Mouse (Mus musculus): Measurements from ENCODE around the gene Tigd3. TPM values are rescaled to one million over a fixed set of nuclear protein-coding genes. Genes with fewer than 3 reads are reported as not detected.

Gene Tigd3
- polyA plus RNA-seq, 1 experiment: 1.0 TPM

- no peak overlapping the region for H3ac ChIP-seq (ENCODE audit: control insufficient read depth, insufficient read length, low read depth)
- H3K36me3 ChIP-seq (ENCODE audit: control insufficient read depth, insufficient read depth): peaks cover 53% of the 10 kb centered on the region
- H3K79me2 ChIP-seq (ENCODE audit: control insufficient read depth, insufficient read depth): no peaks in the 10 kb centered on the region
- no peaks in the 10 kb centered on the region for H3K79me3 ChIP-seq (ENCODE audit: low read depth)
- H3K27me3 ChIP-seq (ENCODE audit: control insufficient read depth, insufficient read depth, insufficient read length): no peaks in the 10 kb centered on the region
- TF ChIP-seq FOSL1 (IDR thresholded peaks at IDR 0.05; ENCODE audit: insufficient read depth, low read length, poor library complexity, severe bottlenecking): no peak
- TF ChIP-seq USF1 (IDR thresholded peaks at IDR 0.05; ENCODE audit: low read depth): no peak
- no peak for TF ChIP-seq MYOD1 (IDR thresholded peaks at IDR 0.05; ENCODE audit: control insufficient read depth, insufficient read length, low read depth)
- TF ChIP-seq MYOG (IDR thresholded peaks at IDR 0.05; ENCODE audit: control insufficient read depth, extremely low read depth, insufficient read length): no peak
- H3K4me3 ChIP-seq (ENCODE audit: insufficient read depth, poor library complexity, severe bottlenecking): no peak overlapping the region
These were observed 29.1 kb downstream of the Tigd3 start for GRCm38 (mm10) chr19:5864710-5865398.

- H3ac ChIP-seq (ENCODE audit: control insufficient read depth, insufficient read length, low read depth): no peak overlapping the region
- no peaks in the 10 kb centered on the region for H3K79me3 ChIP-seq (ENCODE audit: low read depth)
- TF ChIP-seq CEBPB (IDR thresholded peaks at IDR 0.05; ENCODE audit: low read depth) (no peak), CTCF (IDR thresholded peaks at IDR 0.05; ENCODE audit: control insufficient read depth, insufficient read depth, insufficient read length) (no peak), FOSL1 (IDR thresholded peaks at IDR 0.05; ENCODE audit: insufficient read depth, low read length, poor library complexity, severe bottlenecking) (no peak), MAX (IDR thresholded peaks at IDR 0.05) (no peak), MYOG (IDR thresholded peaks at IDR 0.05; ENCODE audit: control insufficient read depth, extremely low read depth, insufficient read length) (no peak), MYOD1 (IDR thresholded peaks at IDR 0.05; ENCODE audit: control insufficient read depth, insufficient read length, low read depth) (no peak), USF1 (IDR thresholded peaks at IDR 0.05; ENCODE audit: low read depth) (no peak)
- H3K27me3 ChIP-seq (ENCODE audit: control insufficient read depth, insufficient read depth, insufficient read length): no peaks in the 10 kb centered on the region
- peaks cover 54% of the 10 kb centered on the region for H3K36me3 ChIP-seq (ENCODE audit: control insufficient read depth, insufficient read depth)
- no peak overlapping the region for H3K4me3 ChIP-seq (ENCODE audit: insufficient read depth, poor library complexity, severe bottlenecking)
- no peaks in the 10 kb centered on the region for H3K79me2 ChIP-seq (ENCODE audit: control insufficient read depth, insufficient read depth)
These were observed 30.2 kb downstream of the Tigd3 start for GRCm38 (mm10) chr19:5863776-5864175.

- Histone ChIP-seq H3K36me3 (ENCODE audit: control insufficient read depth, insufficient read depth) (peaks cover 61% of the 10 kb centered on the region), H3K79me3 (ENCODE audit: low read depth) (no peaks in the 10 kb centered on the region), H3K79me2 (ENCODE audit: control insufficient read depth, insufficient read depth) (no peaks in the 10 kb centered on the region), H3K27me3 (ENCODE audit: control insufficient read depth, insufficient read depth, insufficient read length) (no peaks in the 10 kb centered on the region), H3K4me3 (ENCODE audit: insufficient read depth, poor library complexity, severe bottlenecking) (no peak overlapping the region), H3ac (ENCODE audit: control insufficient read depth, insufficient read length, low read depth) (no peak overlapping the region)
- TF ChIP-seq MYOD1 (IDR thresholded peaks at IDR 0.05; ENCODE audit: control insufficient read depth, insufficient read length, low read depth) (no peak), MAX (IDR thresholded peaks at IDR 0.05) (no peak), CEBPB (IDR thresholded peaks at IDR 0.05; ENCODE audit: low read depth) (no peak), FOSL1 (IDR thresholded peaks at IDR 0.05; ENCODE audit: insufficient read depth, low read length, poor library complexity, severe bottlenecking) (no peak), MYOG (IDR thresholded peaks at IDR 0.05; ENCODE audit: control insufficient read depth, extremely low read depth, insufficient read length) (no peak), USF1 (IDR thresholded peaks at IDR 0.05; ENCODE audit: low read depth) (no peak), CTCF (IDR thresholded peaks at IDR 0.05; ENCODE audit: control insufficient read depth, insufficient read depth, insufficient read length) (no peak)
These were observed 31.4 kb downstream of the Tigd3 start for GRCm38 (mm10) chr19:5862335-5863085.

- H3K27me3 ChIP-seq (ENCODE audit: control insufficient read depth, insufficient read depth, insufficient read length): no peaks in the 10 kb centered on the region
- TF ChIP-seq USF1 (IDR thresholded peaks at IDR 0.05; ENCODE audit: low read depth): no peak
- peaks cover 12% of the 10 kb centered on the region for H3K79me2 ChIP-seq (ENCODE audit: control insufficient read depth, insufficient read depth)
- peaks cover 56% of the 10 kb centered on the region for H3K36me3 ChIP-seq (ENCODE audit: control insufficient read depth, insufficient read depth)
- peaks cover 2% of the 10 kb centered on the region for H3K79me3 ChIP-seq (ENCODE audit: low read depth)
- H3K4me3 ChIP-seq (ENCODE audit: insufficient read depth, poor library complexity, severe bottlenecking): no peak overlapping the region
- no peak overlapping the region for H3ac ChIP-seq (ENCODE audit: control insufficient read depth, insufficient read length, low read depth)
These were observed 37.3 kb downstream of the Tigd3 start for GRCm38 (mm10) chr19:5856604-5857003.

- Histone ChIP-seq H3K79me3 (ENCODE audit: low read depth) (peaks cover 14% of the 10 kb centered on the region), H3K79me2 (ENCODE audit: control insufficient read depth, insufficient read depth) (peaks cover 48% of the 10 kb centered on the region), H3ac (ENCODE audit: control insufficient read depth, insufficient read length, low read depth) (peak overlapping the region; percentile 39), H3K4me3 (ENCODE audit: insufficient read depth, poor library complexity, severe bottlenecking) (no peak overlapping the region), H3K36me3 (ENCODE audit: control insufficient read depth, insufficient read depth) (peaks cover 39% of the 10 kb centered on the region), H3K27me3 (ENCODE audit: control insufficient read depth, insufficient read depth, insufficient read length) (no peaks in the 10 kb centered on the region)
- TF ChIP-seq MYOG (IDR thresholded peaks at IDR 0.05; ENCODE audit: control insufficient read depth, extremely low read depth, insufficient read length): no peak
- TF ChIP-seq FOSL1 (IDR thresholded peaks at IDR 0.05; ENCODE audit: insufficient read depth, low read length, poor library complexity, severe bottlenecking): no peak
- TF ChIP-seq MYOD1 (IDR thresholded peaks at IDR 0.05; ENCODE audit: control insufficient read depth, insufficient read length, low read depth): no peak
- TF ChIP-seq CTCF (IDR thresholded peaks at IDR 0.05; ENCODE audit: control insufficient read depth, insufficient read depth, insufficient read length): no peak
- no peak for TF ChIP-seq CEBPB (IDR thresholded peaks at IDR 0.05; ENCODE audit: low read depth)
- TF ChIP-seq USF1 (IDR thresholded peaks at IDR 0.05; ENCODE audit: low read depth): no peak
- TF ChIP-seq MAX (IDR thresholded peaks at IDR 0.05): no peak
These were observed 41.8 kb downstream of the Tigd3 start for GRCm38 (mm10) chr19:5852035-5852722.

Data from C2C12 (cell line).